Mouse (Mus musculus) lung, postnatal 0 days (tissue): ENCODE measurements around the gene Fam222a.

Experiments used
- CTCF ChIP-seq: IDR thresholded peaks from 2 replicates; pipeline ENCODE4 v1.5.1; 2016; ENCODE audit warnings: antibody characterized with exemption, mild to moderate bottlenecking
- EP300 ChIP-seq: IDR thresholded peaks from 2 replicates; pipeline ENCODE4 v1.6.1; 2016; ENCODE audit warnings: antibody characterized with exemption, mild to moderate bottlenecking, control low read depth

DNA sequence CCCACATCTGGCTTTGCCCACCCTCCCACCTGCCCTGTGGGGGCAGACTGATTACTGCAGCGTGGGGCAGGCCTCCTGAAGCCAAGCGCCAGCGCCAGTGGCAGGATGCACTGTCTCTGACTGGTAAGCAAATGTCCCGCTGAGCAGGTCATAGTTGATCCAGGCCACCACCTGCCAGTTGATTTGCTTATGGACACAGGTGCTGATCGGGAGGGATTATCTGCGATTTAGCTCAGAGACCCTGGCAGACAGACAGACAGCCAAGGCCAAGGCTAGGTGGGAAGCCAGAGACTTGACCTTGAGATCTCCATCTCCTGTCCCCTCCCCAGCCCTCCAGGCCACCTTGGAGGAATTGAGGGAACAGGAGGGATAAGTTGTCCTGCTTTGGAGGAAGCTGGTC is 28.1 kb upstream of the Fam222a start:
- no peak for TF ChIP-seq CTCF
- TF ChIP-seq EP300, result no peak
